Mouse (Mus musculus) bone marrow macrophage, adult 2 months (primary cell): ENCODE measurements at regions not wholly inside any gene's neighbourhood (a gene's known extent, or its start where the extent isn't known, plus 50 kb on each side); places are given as distances from the start of the nearest gene placed in this dataset.

Source experiments
- CTCF ChIP-seq: IDR thresholded peaks from 2 replicates; pipeline ENCODE4 v1.5.1; 2012; ENCODE audit warnings: low read depth, mild to moderate bottlenecking, low read length, moderate library complexity
- POLR2A ChIP-seq: IDR thresholded peaks from 2 replicates; pipeline ENCODE4 v1.6.1; 2012; ENCODE audit warnings: mild to moderate bottlenecking, low read depth, low read length, borderline replicate concordance

DNA sequence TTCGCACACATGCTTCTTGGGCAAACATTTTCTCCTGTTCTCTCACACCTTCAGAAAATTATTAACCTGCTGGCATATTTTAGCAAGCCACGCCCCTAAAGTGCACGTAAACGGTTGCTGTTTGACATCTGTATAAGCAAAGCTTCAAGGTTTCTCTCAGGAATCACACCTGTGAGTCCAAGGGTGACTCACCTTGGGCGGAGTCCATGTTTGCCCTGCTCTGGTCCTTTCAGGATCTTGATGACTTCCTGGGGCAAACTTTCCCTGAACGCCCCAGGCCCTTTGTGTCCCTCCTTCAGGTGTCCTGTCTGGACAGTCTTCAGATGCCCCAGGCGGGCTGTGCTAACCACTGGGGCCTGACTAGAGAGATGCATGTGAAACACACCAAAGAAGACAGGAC lies 137.1 kb upstream of the Hs6st1 start:
- TF ChIP-seq CTCF (no peak), POLR2A (no peak)
